Mouse (Mus musculus) erythroblast, embryonic 14.5 days (primary cell): ENCODE measurements around the gene Fbxl14. TPM values are rescaled to one million over a fixed set of nuclear protein-coding genes. Genes with fewer than 3 reads are reported as not detected.

Experiments
- H3K27me3 ChIP-seq: 2 replicates; pipeline ENCODE4 v1.6.1; 2012; ENCODE audit warnings: inconsistent platforms; ENCODE audit not compliant: control insufficient read depth
- H3K36me3 ChIP-seq: 2 replicates; pipeline ENCODE4 v1.6.1; 2012; ENCODE audit warnings: mild to moderate bottlenecking, inconsistent platforms; ENCODE audit not compliant: control insufficient read depth
- H3K4me1 ChIP-seq: 2 replicates; pipeline ENCODE4 v1.6.1; 2012; ENCODE audit warnings: inconsistent platforms; ENCODE audit not compliant: control insufficient read depth
- H3K4me3 ChIP-seq: replicated peaks from 2 replicates; pipeline ENCODE3; 2012; ENCODE audit warnings: moderate library complexity, mild to moderate bottlenecking, inconsistent platforms
- H3K9me3 ChIP-seq: 2 replicates; pipeline ENCODE4 v1.6.1; 2012; ENCODE audit warnings: low read length, inconsistent platforms, mixed read lengths; ENCODE audit not compliant: control insufficient read depth
- GATA1 ChIP-seq: IDR thresholded peaks from 2 replicates; pipeline ENCODE4 v1.6.1; 2012; ENCODE audit warnings: low read length, inconsistent platforms, mixed read lengths
- TAL1 ChIP-seq: IDR thresholded peaks from 3 replicates; pipeline ENCODE4 v1.6.1; 2012; ENCODE audit warnings: low read length, inconsistent platforms, mixed read lengths
- polyA plus RNA-seq: library from polyadenylated mRNA; stranded (reverse); fragments of >175 nt; gene quantifications from 2 replicates; pipeline ENCODE4 v1.2.3, GENCODE M21; 2012

The Fbxl14 gene
- polyA plus RNA-seq, 1 experiment, result 1.0 TPM

DNA sequence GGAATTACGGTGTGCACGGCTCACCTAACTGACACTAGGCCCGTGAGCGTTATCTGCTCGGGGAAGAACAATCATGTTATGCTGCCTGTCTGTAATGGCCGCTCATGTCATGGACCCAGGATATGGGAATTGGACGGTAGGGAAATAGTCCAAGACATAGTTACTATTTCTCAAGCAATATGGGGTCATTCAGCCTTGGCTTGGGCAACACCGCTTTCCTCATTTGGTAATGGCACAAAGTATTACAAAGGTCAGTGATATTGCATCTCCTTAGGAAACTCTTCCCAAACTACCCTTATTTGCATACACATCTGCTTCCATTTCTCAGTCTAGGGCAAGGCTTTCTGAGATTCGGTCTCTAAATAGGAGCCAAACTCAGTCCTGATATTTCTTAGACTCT lies 8.2 kb downstream of the Fbxl14 start:
- TF ChIP-seq GATA1, result no peak
- TF ChIP-seq TAL1, result no peak
- no peak overlapping the region for H3K4me3 ChIP-seq
- H3K36me3 ChIP-seq, result peaks cover 19% of the 10 kb centered on the region
- H3K27me3 ChIP-seq, result no peaks in the 10 kb centered on the region
- H3K4me1 ChIP-seq, result peaks cover 13% of the 10 kb centered on the region
- H3K9me3 ChIP-seq, result no peaks in the 10 kb centered on the region

DNA sequence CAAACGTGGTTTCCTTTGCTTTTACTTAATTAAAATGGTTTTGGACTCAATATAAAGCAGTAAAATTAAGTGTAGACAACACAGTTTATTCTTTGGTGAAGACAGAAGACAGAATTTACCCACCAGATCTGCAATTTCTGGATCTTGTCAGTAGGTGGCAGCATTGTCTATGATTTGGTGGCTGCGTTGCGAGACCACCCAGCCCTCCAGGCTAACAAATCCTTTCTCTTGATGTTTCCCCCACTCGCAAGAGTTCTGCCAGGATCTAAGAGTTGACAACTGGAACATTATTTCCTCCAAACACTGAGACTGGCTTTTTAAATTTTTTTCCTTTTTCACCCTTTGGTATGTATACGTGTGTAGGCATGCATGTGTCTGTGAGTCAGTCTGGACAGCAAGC lies 10.3 kb downstream of the Fbxl14 start:
- no peaks in the 10 kb centered on the region; the same call in 1 of the 2 replicates for H3K4me1 ChIP-seq
- no peaks in the 10 kb centered on the region for H3K27me3 ChIP-seq
- H3K36me3 ChIP-seq, result peaks cover under 1% of the 10 kb centered on the region
- H3K4me3 ChIP-seq, result no peak overlapping the region
- no peak for TF ChIP-seq TAL1
- no peak for TF ChIP-seq GATA1
- no peaks in the 10 kb centered on the region for H3K9me3 ChIP-seq

DNA sequence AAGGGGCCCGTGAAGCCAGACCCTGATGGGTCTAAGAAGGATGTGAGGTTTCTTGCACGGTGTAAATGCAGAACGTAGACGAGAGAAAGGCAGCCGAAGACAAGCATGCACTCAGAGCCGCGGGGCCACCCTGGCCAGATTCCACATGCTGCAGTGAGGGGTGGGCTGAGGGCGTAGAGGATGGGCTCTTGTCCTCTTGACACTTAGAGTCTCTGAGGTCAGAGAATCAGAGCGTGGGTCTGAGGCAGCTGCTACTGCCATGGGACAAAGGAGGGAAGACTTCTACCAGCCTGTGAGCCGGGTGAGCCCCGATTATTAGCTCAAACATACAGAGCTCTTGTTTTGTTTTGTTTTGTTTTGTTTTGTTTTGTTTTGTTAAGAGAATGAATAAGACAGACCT lies 11.1 kb downstream of the Fbxl14 start:
- no peaks in the 10 kb centered on the region; the same call in 1 of the 2 replicates for H3K36me3 ChIP-seq
- TF ChIP-seq TAL1 (no peak), GATA1 (no peak)
- no peak overlapping the region for H3K4me3 ChIP-seq
- H3K4me1 ChIP-seq, result no peaks in the 10 kb centered on the region; the same call in 1 of the 2 replicates
- H3K9me3 ChIP-seq, result no peaks in the 10 kb centered on the region
- no peaks in the 10 kb centered on the region for H3K27me3 ChIP-seq

DNA sequence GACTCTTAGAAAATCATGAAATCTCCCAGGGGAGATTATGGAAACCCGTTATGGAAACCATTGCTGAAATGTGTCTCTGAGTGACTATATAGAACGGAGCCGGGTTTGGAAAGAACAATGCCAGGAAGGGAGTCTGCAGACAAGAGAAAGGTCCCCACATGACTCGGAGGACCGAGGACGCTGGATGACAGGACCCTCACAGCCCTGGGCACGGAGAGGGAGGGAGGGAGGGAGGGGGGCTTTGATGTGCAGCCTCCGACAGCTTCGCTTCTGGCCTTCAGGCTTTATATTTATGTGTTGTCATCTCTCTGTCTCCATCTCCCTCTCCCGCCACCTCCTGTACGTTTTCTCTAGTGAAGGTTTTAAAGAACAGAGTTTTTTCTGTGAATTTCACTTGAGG lies 11.5 kb downstream of the Fbxl14 start:
- Histone ChIP-seq H3K4me3 (no peak overlapping the region), H3K9me3 (no peaks in the 10 kb centered on the region), H3K36me3 (no peaks in the 10 kb centered on the region; the same call in 1 of the 2 replicates), H3K4me1 (no peaks in the 10 kb centered on the region; the same call in 1 of the 2 replicates), H3K27me3 (no peaks in the 10 kb centered on the region)
- no peak for TF ChIP-seq TAL1
- no peak for TF ChIP-seq GATA1

DNA sequence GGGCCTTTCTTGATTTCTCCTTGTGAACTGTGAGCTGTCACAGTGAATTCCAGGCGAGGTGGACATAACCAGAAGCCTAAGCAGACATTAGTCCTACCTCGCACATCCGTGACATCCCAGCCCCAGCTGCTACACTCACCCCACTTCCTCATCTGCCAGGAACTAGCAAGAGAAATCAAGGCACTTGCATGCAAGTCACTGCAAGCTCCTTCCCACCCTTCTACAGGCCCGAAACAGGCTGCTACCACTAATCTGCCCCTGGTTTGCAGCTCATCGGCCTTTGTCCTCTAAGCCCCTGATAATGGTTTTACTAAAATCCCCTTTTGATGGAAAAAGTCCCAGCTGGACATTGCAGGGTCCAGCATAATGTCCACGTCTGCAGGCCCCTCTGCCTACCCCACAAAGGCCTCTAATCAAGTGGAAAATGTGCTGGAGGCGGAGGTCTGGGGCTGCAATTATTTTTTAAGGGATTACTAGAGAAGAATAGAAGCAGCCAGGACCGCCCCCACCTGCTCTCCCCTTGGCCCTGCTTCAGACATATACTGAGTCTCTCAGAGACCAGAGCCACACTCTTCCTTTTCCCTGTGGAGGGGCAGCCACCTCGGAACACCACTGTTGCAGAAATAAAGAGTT lies 12.6 kb downstream of the Fbxl14 start:
- TF ChIP-seq GATA1, result no peak
- no peak for TF ChIP-seq TAL1
- H3K36me3 ChIP-seq, result no peaks in the 10 kb centered on the region

DNA sequence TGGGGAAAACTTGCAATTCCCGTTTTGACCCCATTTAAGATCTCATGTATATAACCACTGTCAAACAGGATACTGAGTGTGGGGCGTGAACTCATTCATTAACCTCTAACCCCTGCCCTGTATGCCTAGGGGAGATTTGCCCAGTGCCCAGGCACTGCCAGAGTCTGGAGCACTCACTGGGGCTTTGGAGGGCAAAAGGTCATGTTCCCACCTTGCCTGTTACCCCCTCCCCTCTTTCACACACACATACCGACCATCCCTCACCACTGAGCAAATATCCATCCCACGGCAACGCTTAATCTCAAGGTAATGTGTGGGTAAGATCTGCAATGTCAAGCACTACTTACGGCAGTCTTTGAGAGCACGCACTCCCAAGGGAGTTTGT lies 13.2 kb downstream of the Fbxl14 start:
- no peaks in the 10 kb centered on the region for H3K36me3 ChIP-seq
- TF ChIP-seq GATA1, result no peak
- TF ChIP-seq TAL1, result no peak
- H3K4me1 ChIP-seq, result no peaks in the 10 kb centered on the region
- no peaks in the 10 kb centered on the region for H3K27me3 ChIP-seq
- no peak overlapping the region for H3K4me3 ChIP-seq
- H3K9me3 ChIP-seq, result no peaks in the 10 kb centered on the region

More for the DNA sequence above, 12.6 kb downstream of the Fbxl14 start:
- no peak overlapping the region for H3K4me3 ChIP-seq
- no peaks in the 10 kb centered on the region for H3K9me3 ChIP-seq
- H3K4me1 ChIP-seq, result no peaks in the 10 kb centered on the region
- no peaks in the 10 kb centered on the region for H3K27me3 ChIP-seq

DNA sequence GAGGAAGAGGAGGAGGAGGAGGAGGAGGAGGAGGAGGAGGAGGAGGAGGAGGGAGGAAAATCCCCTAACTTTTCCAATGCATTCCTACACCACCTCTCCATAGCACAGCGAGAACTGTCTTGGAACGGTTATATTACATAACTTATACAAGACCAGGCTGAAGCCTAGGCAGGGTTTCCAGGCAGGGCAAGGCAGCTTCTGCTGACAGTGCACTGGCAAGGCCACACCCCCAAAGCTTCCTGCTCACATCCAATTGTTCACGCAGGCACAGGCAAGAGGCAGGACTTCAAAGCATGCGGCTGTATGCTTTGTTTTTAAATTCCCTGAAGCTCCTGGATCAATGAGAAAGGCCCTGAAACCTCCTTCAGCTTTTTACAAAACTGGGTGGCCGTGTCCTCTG lies 19.8 kb downstream of the Fbxl14 start:
- Histone ChIP-seq H3K9me3 (no peaks in the 10 kb centered on the region), H3K4me1 (no peaks in the 10 kb centered on the region), H3K27me3 (no peaks in the 10 kb centered on the region), H3K36me3 (no peaks in the 10 kb centered on the region), H3K4me3 (no peak overlapping the region)
- TF ChIP-seq GATA1 (no peak), TAL1 (no peak)

DNA sequence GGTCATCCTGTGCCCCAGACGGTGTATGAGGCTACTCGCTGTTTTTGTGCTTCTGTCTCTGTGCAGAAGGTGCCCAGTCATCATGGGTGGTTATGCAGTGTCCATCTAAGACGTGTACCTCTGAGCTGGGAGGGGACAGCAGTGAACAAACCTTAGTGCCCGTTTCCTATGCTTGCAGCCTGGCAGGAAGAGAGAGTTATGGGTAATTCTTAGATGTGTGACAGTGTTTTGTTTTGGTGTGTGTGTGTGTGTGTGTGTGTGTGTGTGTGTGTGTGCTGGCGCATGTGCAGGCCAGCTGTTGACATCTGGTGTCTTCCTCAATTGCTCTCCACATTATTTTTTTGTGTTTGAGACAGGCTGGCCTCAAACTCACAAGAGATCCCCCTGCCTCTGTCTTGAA lies 20.6 kb downstream of the Fbxl14 start:
- H3K27me3 ChIP-seq, result no peaks in the 10 kb centered on the region
- H3K36me3 ChIP-seq, result no peaks in the 10 kb centered on the region
- no peak overlapping the region for H3K4me3 ChIP-seq

DNA sequence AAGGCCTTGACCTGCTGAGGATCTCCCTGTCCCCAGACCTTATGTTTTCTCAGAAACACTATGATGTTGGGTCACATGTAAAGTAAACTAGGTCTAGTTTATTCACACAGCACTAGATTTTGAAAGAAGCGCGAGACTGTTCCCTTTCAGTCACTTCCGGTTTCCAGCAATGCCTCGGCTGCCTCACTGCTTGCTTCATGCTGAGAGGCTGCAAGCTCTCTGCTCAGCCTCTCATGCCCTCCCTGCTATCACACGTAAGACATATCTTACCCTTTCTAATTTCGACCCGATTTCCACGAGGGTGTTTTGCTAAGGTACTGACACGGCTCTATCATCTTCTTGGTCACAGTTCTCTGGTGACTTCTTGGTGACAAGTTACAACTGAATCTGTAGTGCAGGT lies 22.6 kb downstream of the Fbxl14 start:
- Histone ChIP-seq H3K4me1 (no peaks in the 10 kb centered on the region), H3K36me3 (no peaks in the 10 kb centered on the region), H3K9me3 (no peaks in the 10 kb centered on the region), H3K27me3 (no peaks in the 10 kb centered on the region), H3K4me3 (no peak overlapping the region)
- TF ChIP-seq GATA1 (no peak), TAL1 (no peak)

More for the DNA sequence above, 20.6 kb downstream of the Fbxl14 start:
- Histone ChIP-seq H3K4me1 (no peaks in the 10 kb centered on the region), H3K9me3 (no peaks in the 10 kb centered on the region)
- TF ChIP-seq TAL1, result no peak
- TF ChIP-seq GATA1, result no peak

DNA sequence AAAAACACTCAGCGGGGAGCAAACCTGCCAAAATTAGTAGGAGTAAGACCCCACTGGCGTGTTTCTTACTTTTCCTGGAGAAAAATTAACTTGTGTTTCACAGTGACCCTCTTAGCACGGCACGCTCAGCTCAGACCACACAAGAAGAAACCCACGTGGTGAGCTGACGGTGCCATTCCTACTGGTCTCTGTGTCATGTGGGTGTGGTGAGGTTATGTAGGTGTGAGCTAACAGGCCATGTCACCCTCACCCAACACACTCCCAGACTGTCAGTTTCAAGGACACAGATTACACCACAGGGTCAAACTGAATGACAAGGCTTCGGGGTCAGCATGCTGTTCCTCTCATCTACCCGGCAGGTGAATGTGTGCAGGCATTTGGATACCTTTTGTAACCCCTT lies 25.3 kb downstream of the Fbxl14 start:
- H3K27me3 ChIP-seq, result no peaks in the 10 kb centered on the region
- H3K4me3 ChIP-seq, result no peak overlapping the region
- H3K9me3 ChIP-seq, result no peaks in the 10 kb centered on the region
- H3K4me1 ChIP-seq, result no peaks in the 10 kb centered on the region
- no peak for TF ChIP-seq GATA1
- TF ChIP-seq TAL1, result no peak
- no peaks in the 10 kb centered on the region for H3K36me3 ChIP-seq
